Mouse (Mus musculus): ENCODE results near the gene Emp1.

Emp1 gene

GRCm38 (mm10) chr6:135364041-135364745 lies 1.8 kb downstream of the Emp1 start:
- no peak for DNase-seq

DNA sequence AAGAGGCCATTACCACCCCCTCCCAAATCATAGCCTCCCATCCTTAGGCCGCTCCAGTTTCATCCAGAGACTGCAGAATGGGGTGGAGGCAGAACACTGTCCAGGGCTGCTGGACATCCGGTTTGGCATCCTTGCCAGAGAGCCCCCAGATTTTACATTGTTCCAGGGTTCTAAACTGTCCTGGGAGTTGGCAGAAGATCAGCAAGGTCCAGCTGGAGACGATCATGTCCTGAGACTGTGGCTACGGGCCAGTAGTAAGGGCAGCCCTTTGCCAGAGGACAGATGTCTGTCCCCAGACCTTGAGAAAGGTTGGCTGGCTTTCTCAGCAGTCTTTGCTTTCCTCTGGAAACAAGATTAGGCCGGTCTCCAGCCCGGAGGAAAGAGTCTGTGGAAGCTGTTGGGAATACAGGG lies 2.6 kb downstream of the Emp1 start:
- no peak for DNase-seq

GRCm38 (mm10) chr6:135365614-135366013 lies 3.3 kb downstream of the Emp1 start:
- no peak for DNase-seq

DNA sequence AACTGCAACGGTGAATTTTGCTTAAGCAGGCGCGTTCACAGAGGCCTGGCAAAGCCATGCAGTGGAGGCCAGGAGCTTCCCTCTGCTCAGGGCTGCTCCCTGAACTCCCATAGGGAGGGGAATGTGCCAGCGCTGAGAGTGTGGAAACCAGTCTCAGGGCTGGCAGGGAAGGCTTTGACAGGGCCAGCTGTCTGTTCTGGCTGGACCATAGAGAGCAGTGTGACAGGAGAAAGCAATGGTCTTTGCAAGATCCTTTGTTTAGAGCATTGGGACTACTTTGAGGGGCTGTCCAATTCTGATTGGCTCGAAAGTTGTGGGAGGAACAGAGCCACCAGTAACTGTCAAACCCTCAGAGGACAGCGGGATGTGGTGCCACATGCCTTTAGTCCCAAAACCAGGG lies 5.9 kb downstream of the Emp1 start:
- DNase-seq, result no peak

- peak; percentile 30 for DNase-seq
Observed at GRCm38 (mm10) chr6:135369551-135369968, 7.2 kb downstream of the Emp1 start.

DNA sequence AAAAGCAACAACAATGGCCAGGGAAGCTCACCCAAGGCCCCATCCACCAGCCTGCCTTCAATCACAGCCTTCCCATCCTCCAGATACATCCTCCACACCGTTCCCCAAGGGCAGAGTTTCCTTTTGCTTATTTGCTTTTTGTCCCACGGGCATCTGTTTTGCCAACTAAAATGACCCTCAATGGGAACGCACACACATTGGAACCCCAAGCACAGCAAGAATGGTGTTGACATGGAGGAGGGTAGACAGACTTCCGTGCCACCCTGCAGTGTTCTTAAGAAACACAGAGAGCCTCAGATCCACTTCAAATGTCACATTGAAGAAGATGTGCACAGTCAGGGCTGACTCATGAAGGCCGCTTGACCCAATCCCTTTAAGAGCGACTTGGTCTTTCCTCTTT lies 8.6 kb downstream of the Emp1 start:
- no peak for DNase-seq

- no peak for DNase-seq
Observed at GRCm38 (mm10) chr6:135373357-135373756, 11.0 kb downstream of the Emp1 start.

DNA sequence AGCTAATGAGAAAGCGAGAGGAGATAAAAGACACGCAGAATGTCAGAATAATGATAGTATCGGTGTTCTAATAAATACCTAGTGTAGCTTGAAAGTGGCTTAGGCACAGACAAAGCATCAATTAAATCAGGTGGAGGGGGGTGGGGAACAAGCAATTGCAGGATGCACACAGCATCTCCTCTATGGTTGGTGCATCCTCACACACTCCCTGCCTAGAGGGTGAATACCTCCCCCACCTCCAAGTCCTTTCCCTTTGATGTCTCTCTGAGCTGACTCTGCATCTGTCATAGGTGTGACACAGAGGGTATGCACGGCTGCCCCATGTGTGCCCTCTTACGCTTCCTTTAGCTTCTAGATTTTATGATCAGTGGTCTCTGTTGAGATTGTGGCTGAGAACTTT lies 13.5 kb downstream of the Emp1 start:
- DNase-seq, result no peak

- DNase-seq, result no peak
Observed at GRCm38 (mm10) chr6:135376248-135376647, 13.9 kb downstream of the Emp1 start.

- peak; percentile 31 for DNase-seq
Observed at GRCm38 (mm10) chr6:135377583-135378319, 15.4 kb downstream of the Emp1 start.

GRCm38 (mm10) chr6:135383919-135384318 lies 21.6 kb downstream of the Emp1 start:
- DNase-seq, result no peak

GRCm38 (mm10) chr6:135385738-135386459 lies 23.6 kb downstream of the Emp1 start:
- DNase-seq, result peak; percentile 51

GRCm38 (mm10) chr6:135387653-135388052 lies 25.3 kb downstream of the Emp1 start:
- DNase-seq, result no peak

DNA sequence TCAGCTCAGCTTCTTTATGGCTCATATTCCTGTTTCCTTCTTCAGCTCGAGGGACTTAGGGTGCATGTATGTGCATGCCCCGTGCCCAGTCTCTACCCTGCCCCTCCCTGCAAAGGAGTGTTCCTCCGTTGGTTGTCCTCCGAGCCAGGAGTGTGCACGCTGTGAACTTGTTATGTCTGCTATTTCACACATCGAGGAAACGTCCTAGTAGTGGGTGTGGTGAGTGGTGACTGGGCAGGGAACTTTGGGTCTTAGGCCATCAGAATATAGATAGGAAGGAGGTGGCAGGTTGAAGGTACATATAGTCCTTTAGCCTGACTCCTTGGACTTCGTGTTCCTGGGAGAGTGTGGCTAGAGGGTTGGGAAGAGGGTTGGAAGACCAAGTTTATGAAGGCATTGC lies 26.4 kb downstream of the Emp1 start:
- DNase-seq, result no peak

DNA sequence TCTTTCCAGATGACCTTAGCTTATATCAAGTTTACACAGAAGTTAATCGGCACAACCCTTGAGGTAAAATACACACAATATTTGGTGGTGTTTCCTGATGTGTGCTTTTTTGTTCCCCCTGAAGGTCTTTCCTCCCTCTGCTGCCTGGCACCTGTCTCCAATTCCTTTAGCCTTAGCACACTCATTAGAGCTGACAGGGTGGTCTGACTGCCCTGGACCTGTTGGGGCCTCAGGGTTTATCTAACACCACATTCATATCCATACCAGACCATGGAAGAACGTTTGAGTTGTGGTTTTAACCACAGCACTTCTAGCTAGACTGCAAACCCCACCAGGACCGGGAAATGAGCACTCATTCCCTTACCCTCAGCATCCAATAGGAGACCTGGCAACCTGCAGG lies 28.1 kb downstream of the Emp1 start:
- DNase-seq, result no peak

- no peak for DNase-seq
Observed at GRCm38 (mm10) chr6:135395375-135395774, 33.0 kb downstream of the Emp1 start.

- DNase-seq, result no peak
Observed at GRCm38 (mm10) chr6:135397089-135397488, 34.7 kb downstream of the Emp1 start.

- no peak for DNase-seq
Observed at GRCm38 (mm10) chr6:135397788-135398187, 35.4 kb downstream of the Emp1 start.

DNA sequence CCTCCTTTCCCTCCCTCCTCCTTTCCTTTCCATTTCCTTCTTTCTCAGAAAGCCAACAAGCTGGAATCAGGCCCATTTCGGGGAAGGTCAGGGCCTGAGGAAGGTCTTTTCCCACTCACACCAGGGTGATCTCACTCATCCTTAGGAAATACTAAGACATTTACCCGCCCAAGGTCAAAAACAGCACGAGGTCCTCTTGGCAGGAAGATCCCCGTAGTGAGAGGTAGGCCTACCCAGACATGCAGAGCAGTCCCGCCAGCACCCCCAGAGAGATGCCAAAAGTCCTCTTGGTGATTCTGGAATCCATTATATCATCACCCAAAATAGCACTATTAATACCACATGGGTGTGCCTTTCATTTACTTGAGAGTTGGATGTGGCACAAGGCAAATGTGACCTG lies 36.5 kb downstream of the Emp1 start:
- DNase-seq, result no peak

DNA sequence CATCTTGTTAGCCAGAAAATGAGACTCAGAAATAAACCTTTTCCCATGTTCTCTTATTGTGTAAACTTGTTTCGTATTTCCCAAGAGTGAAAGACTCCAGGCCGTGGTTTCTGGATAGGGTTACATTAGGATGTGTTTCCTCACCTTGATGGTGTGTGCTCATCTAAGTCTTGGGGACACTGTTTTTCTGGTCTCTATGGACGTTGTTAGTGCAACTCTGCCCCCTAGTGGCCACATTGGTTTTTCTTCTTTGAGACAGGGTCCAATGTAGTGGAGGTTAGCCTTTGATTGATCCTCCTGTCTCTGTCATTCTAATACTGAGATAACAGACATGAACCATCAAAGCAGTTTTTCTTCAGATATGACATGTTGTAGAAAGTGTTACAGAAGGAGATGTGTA lies 38.0 kb downstream of the Emp1 start:
- DNase-seq, result peak; percentile 47

- DNase-seq, result no peak
Observed at GRCm38 (mm10) chr6:135405093-135405492, 42.7 kb downstream of the Emp1 start.

DNA sequence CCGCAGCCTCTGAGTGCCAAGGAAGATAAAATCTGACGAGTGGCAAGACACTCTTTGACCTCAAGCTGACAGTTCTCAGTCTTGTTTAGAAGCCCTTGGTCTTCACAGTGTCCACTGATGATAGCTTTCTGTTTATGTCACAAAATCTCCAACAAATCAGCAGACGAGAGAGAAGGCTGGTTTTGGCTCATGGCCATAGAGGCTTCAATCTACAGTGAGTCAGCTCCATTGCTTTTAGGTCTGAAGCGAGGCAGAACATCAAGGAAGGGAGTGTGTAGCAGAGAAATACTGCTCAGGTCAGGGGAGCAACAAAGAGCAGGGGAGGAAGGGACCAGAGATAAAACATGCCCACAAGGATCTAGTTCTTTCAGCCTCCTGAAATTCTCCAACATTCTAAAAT lies 45.0 kb downstream of the Emp1 start:
- no peak for DNase-seq

- no peak for DNase-seq
Observed at GRCm38 (mm10) chr6:135411712-135412319, 49.5 kb downstream of the Emp1 start.

Data from right cerebral cortex, postnatal 25 days (tissue).